Mouse (Mus musculus): ENCODE data around the gene Card6. TPM values are rescaled to one million over a fixed set of nuclear protein-coding genes. Genes with fewer than 3 reads are reported as not detected.

Gene Card6
- polyA plus RNA-seq, 1 experiment from 2014 or later, result 1.7 TPM

DNA sequence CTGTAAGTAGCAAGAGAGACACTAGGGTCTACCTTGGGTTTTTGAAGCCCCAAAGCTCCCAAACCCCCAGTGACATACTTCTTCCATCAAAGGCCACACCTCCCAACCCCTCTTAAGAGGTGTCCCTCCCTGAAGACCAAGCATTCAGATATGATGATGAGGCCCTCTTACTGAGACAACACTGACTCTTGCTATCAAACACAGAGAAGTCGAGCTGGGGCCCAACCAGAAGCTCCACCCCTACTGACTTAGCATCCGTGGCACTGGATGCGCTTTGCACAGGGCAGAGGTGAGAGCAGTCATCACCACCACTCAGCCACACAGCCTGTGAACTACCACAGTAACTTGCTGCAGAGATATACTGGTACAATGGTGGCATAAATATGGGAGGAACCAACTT lies 4.3 kb upstream of the Card6 start:
- no peak overlapping the region for H3K4me3 ChIP-seq (replicated peaks)
- no peak overlapping the region for H3K27ac ChIP-seq (replicated peaks)
- H3K9me3 ChIP-seq (replicated peaks), result no peaks in the 10 kb centered on the region
- peaks cover 2% of the 10 kb centered on the region for H3K36me3 ChIP-seq
- no peak for ATAC-seq (ENCODE audit: insufficient number of reproducible peaks, low FRiP score, low TSS enrichment, low read depth)
- peaks cover 11% of the 10 kb centered on the region for H3K4me1 ChIP-seq
- 87% methylated on average over 3 of the region's 3 CpGs for WGBS
- H3K27me3 ChIP-seq, result no peaks in the 10 kb centered on the region
- no peak overlapping the region for H3K9ac ChIP-seq
- H3K4me2 ChIP-seq (replicated peaks), result no peak overlapping the region

- Histone ChIP-seq H3K4me3 (replicated peaks) (peak overlapping the region; percentile 32; the same call in 1 of the 2 replicates), H3K9ac (no peak overlapping the region), H3K4me2 (replicated peaks) (peak overlapping the region; percentile 34; the same call in 1 of the 2 replicates), H3K36me3 (no peaks in the 10 kb centered on the region), H3K27ac (replicated peaks) (no peak overlapping the region), H3K9me3 (replicated peaks) (no peaks in the 10 kb centered on the region), H3K27me3 (no peaks in the 10 kb centered on the region), H3K4me1 (no peaks in the 10 kb centered on the region)
- ATAC-seq (ENCODE audit: insufficient number of reproducible peaks, low FRiP score, low TSS enrichment, low read depth), result no peak
- WGBS, result 74% methylated on average over 3 of the region's 3 CpGs
These were observed 309 bp upstream of the Card6 start for GRCm38 (mm10) chr15:5108655-5109040.

GRCm38 (mm10) chr15:5106293-5106692 lies 2.0 kb downstream of the Card6 start:
- no peak overlapping the region for H3K9ac ChIP-seq
- ATAC-seq (ENCODE audit: insufficient number of reproducible peaks, low FRiP score, low TSS enrichment, low read depth), result no peak

GRCm38 (mm10) chr15:5105891-5106290 lies 2.4 kb downstream of the Card6 start:
- H3K9ac ChIP-seq, result no peak overlapping the region
- no peaks in the 10 kb centered on the region for H3K27me3 ChIP-seq
- ATAC-seq (ENCODE audit: insufficient number of reproducible peaks, low FRiP score, low TSS enrichment, low read depth), result no peak
- H3K27ac ChIP-seq (replicated peaks), result no peak overlapping the region
- H3K9me3 ChIP-seq (replicated peaks), result no peaks in the 10 kb centered on the region
- no peaks in the 10 kb centered on the region for H3K36me3 ChIP-seq
- WGBS, result 72% methylated on average over 6 of the region's 6 CpGs
- H3K4me2 ChIP-seq (replicated peaks), result no peak overlapping the region
- no peaks in the 10 kb centered on the region for H3K4me1 ChIP-seq
- H3K4me3 ChIP-seq (replicated peaks), result no peak overlapping the region

More at GRCm38 (mm10) chr15:5106293-5106692, 2.0 kb downstream of the Card6 start:
- H3K9me3 ChIP-seq (replicated peaks), result no peaks in the 10 kb centered on the region
- H3K27me3 ChIP-seq, result no peaks in the 10 kb centered on the region
- H3K4me3 ChIP-seq (replicated peaks), result no peak overlapping the region
- H3K27ac ChIP-seq (replicated peaks), result no peak overlapping the region
- WGBS, result 33% methylated on average over 2 of the region's 2 CpGs
- no peaks in the 10 kb centered on the region for H3K4me1 ChIP-seq
- no peak overlapping the region for H3K4me2 ChIP-seq (replicated peaks)
- no peaks in the 10 kb centered on the region for H3K36me3 ChIP-seq

DNA sequence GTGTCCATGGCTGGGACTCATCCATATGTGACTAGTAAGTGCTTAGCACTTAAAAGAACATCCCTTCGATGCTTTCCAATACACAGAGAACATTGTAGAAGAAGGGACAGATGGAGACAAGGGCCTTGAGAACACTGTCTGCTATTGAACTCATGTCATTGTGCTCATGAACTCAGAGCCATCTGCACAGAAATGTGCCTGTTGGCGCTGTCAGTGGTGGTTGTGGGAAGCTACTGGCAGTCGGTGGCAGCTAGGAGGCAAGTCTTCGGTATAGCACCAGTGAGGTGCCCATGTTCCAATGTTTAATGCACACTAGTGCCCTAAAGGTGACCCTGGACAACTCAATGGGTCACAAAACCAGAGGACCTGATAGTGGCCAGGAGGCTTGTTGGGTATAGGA lies 6.0 kb downstream of the Card6 start:
- Histone ChIP-seq H3K4me3 (replicated peaks) (no peak overlapping the region), H3K36me3 (no peaks in the 10 kb centered on the region), H3K27me3 (no peaks in the 10 kb centered on the region), H3K27ac (replicated peaks) (no peak overlapping the region), H3K4me2 (replicated peaks) (no peak overlapping the region), H3K9me3 (replicated peaks) (no peaks in the 10 kb centered on the region), H3K9ac (no peak overlapping the region), H3K4me1 (no peaks in the 10 kb centered on the region)
- ATAC-seq (ENCODE audit: insufficient number of reproducible peaks, low FRiP score, low TSS enrichment, low read depth), result no peak
- WGBS, result 95% methylated on average over 4 of the region's 4 CpGs

DNA sequence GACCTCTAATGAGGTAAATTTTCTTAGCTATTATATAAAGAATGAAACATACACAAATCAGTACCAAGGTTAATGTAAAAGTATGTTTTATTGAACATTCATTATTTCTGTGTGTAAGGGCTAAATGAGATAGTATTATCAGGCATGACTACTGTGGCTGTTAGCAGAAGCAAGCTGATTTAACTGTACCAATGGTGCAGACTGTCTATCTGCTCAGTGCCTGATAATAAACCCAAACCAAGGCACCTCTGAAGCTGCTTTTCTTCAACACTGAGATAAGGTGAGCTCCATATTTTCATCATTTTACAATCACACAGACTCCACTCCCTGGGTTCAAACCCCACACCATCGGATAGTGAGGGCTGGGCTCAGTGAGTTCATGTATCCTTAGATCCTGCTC lies 11.0 kb downstream of the Card6 start:
- H3K27ac ChIP-seq (replicated peaks), result no peak overlapping the region
- no peak overlapping the region for H3K4me3 ChIP-seq (replicated peaks)
- H3K36me3 ChIP-seq, result no peaks in the 10 kb centered on the region
- ATAC-seq (ENCODE audit: insufficient number of reproducible peaks, low FRiP score, low TSS enrichment, low read depth), result no peak
- WGBS, result 88% methylated on average over 1 of the region's 1 CpGs
- H3K9me3 ChIP-seq (replicated peaks), result no peaks in the 10 kb centered on the region
- H3K27me3 ChIP-seq, result no peaks in the 10 kb centered on the region
- no peak overlapping the region for H3K9ac ChIP-seq
- no peaks in the 10 kb centered on the region for H3K4me1 ChIP-seq
- H3K4me2 ChIP-seq (replicated peaks), result no peak overlapping the region

DNA sequence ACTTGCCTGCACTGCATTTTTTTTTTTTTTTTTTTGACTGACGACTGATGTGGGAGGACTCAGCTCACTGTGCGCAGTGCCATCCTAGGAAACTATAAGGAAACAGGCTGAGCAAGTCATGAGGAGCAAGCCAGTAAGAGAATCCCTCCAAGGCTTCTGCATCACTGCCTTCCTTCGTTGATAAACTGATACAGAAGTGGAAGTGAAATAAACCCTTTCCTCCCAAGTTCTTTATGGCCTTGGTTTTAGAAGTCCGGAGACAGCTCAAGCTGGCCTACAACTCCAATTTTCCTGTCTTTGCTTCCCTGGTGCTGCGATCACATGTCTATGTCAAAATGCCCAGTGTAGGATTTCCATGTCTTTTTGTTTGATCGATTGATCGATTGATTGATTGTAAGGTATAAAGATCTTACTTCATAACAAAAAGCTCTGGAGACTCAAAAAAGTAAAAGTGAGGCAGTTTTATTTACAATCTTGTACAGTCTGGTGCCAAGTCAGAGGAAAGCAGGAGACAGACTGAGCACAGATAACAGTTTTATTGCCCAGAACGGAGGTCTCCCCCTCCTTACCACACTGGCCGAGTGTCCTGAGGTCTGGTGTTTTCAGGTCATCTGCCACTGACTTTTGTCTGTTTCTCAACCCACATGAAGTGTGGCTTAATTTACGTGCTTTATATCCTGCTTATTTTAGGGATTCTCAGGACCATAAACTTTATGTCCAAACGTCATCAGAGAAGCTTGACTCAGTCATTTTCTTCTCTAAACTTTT lies 12.6 kb downstream of the Card6 start:
- 83% methylated on average over 11 of the region's 11 CpGs for WGBS
- no peak overlapping the region for H3K27ac ChIP-seq (replicated peaks)
- no peaks in the 10 kb centered on the region for H3K36me3 ChIP-seq
- H3K4me3 ChIP-seq (replicated peaks), result no peak overlapping the region
- H3K4me2 ChIP-seq (replicated peaks), result no peak overlapping the region
- ATAC-seq (ENCODE audit: insufficient number of reproducible peaks, low FRiP score, low TSS enrichment, low read depth), result no peak
- H3K27me3 ChIP-seq, result no peaks in the 10 kb centered on the region
- H3K4me1 ChIP-seq, result no peaks in the 10 kb centered on the region
- no peaks in the 10 kb centered on the region for H3K9me3 ChIP-seq (replicated peaks)
- H3K9ac ChIP-seq, result no peak overlapping the region

DNA sequence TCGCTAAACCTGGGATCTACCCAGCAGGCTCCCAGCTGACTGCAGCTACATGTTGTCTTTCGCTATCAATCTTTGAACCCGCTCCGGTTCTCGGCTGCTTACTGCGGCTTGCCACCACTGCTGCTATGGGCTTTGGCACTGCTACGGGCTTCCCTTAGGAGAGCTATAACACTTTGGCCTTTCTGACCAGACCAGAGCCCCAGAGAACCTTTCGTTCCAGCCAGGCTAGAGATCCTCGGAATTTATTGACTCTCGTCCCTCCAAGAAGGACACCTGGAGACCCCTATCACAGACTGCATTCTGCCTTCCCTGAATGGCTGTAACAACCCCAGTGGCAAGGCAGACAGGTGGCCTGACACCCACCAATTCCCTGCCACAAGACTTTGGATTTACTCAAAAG lies 18.2 kb downstream of the Card6 start:
- no peak overlapping the region for H3K9ac ChIP-seq
- H3K4me2 ChIP-seq (replicated peaks), result no peak overlapping the region
- no peaks in the 10 kb centered on the region for H3K27me3 ChIP-seq
- no peaks in the 10 kb centered on the region for H3K36me3 ChIP-seq
- H3K4me1 ChIP-seq, result no peaks in the 10 kb centered on the region
- no peak overlapping the region for H3K4me3 ChIP-seq (replicated peaks)
- no peak overlapping the region for H3K27ac ChIP-seq (replicated peaks)
- ATAC-seq (ENCODE audit: insufficient number of reproducible peaks, low FRiP score, low TSS enrichment, low read depth), result no peak
- WGBS, result 92% methylated on average over 10 of the region's 10 CpGs
- H3K9me3 ChIP-seq (replicated peaks), result no peaks in the 10 kb centered on the region

GRCm38 (mm10) chr15:5088850-5089608 lies 19.3 kb downstream of the Card6 start:
- H3K36me3 ChIP-seq, result no peaks in the 10 kb centered on the region
- WGBS, result 38% methylated on average over 7 of the region's 7 CpGs
- H3K4me2 ChIP-seq (replicated peaks), result no peak overlapping the region
- H3K9ac ChIP-seq, result no peak overlapping the region
- H3K27me3 ChIP-seq, result no peaks in the 10 kb centered on the region
- no peak overlapping the region for H3K27ac ChIP-seq (replicated peaks)
- no peaks in the 10 kb centered on the region for H3K9me3 ChIP-seq (replicated peaks)
- no peak for ATAC-seq (ENCODE audit: insufficient number of reproducible peaks, low FRiP score, low TSS enrichment, low read depth)
- no peaks in the 10 kb centered on the region for H3K4me1 ChIP-seq
- H3K4me3 ChIP-seq (replicated peaks), result no peak overlapping the region

GRCm38 (mm10) chr15:5086162-5086561 lies 22.2 kb downstream of the Card6 start:
- ATAC-seq (ENCODE audit: insufficient number of reproducible peaks, low FRiP score, low TSS enrichment, low read depth), result no peak
- no peaks in the 10 kb centered on the region for H3K27me3 ChIP-seq
- H3K27ac ChIP-seq (replicated peaks), result no peak overlapping the region
- no peaks in the 10 kb centered on the region for H3K36me3 ChIP-seq
- H3K9ac ChIP-seq, result no peak overlapping the region
- no peaks in the 10 kb centered on the region for H3K9me3 ChIP-seq (replicated peaks)
- 7% methylated on average over 2 of the region's 2 CpGs for WGBS
- H3K4me3 ChIP-seq (replicated peaks), result no peak overlapping the region
- no peaks in the 10 kb centered on the region for H3K4me1 ChIP-seq
- H3K4me2 ChIP-seq (replicated peaks), result no peak overlapping the region

- Histone ChIP-seq H3K27ac (replicated peaks) (no peak overlapping the region), H3K27me3 (no peaks in the 10 kb centered on the region), H3K9ac (no peak overlapping the region), H3K9me3 (replicated peaks) (no peaks in the 10 kb centered on the region), H3K4me2 (replicated peaks) (no peak overlapping the region), H3K4me1 (no peaks in the 10 kb centered on the region), H3K4me3 (replicated peaks) (no peak overlapping the region), H3K36me3 (no peaks in the 10 kb centered on the region)
- WGBS, result 85% methylated on average over 1 of the region's 1 CpGs
- no peak for ATAC-seq (ENCODE audit: insufficient number of reproducible peaks, low FRiP score, low TSS enrichment, low read depth)
These were observed 27.1 kb downstream of the Card6 start for GRCm38 (mm10) chr15:5081235-5081634.

Data from embryonic facial prominence, embryonic 15.5 days (tissue).